Mouse (Mus musculus): ENCODE data around the gene Palld. TPM values are rescaled to one million over a fixed set of nuclear protein-coding genes. Genes with fewer than 3 reads are reported as not detected.

The Palld gene
- polyA plus RNA-seq, 1 experiment from 2014 or later: 17.3 TPM

DNA sequence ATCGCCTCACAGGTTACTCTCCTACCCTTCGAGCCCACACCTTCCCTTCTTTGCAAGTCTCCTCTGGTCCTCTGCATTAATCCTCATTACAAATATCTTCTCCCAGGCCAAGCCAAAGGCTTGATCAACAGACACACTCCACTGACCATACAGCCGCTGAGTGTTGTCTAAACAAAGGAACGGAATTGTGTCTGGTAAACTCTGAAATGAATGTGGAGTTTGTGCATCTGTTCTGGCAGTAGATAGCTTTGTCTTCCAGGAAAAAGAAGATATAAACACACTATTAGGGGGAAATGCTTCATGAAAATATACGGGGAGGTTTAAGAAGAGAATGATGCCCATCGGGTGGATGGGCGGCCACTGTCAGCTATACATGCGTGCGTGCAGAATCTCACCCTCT, 180.3 kb downstream of the Palld start:
- no peak overlapping the region for H3K4me3 ChIP-seq (replicated peaks; ENCODE audit: low read length)
- no peak overlapping the region for H3K27ac ChIP-seq
- H3K27me3 ChIP-seq (ENCODE audit: control insufficient read depth, insufficient read depth, low read length): no peaks in the 10 kb centered on the region
- 89% methylated on average over 9 of the region's 9 CpGs for WGBS
- no peak for ATAC-seq (ENCODE audit: low FRiP score)
- H3K4me1 ChIP-seq (replicated peaks; ENCODE audit: control insufficient read depth, insufficient read depth, low read length): no peaks in the 10 kb centered on the region
- no peaks in the 10 kb centered on the region; the same call in 1 of the 2 replicates for H3K36me3 ChIP-seq (replicated peaks; ENCODE audit: control insufficient read depth, insufficient read depth)
- H3K4me2 ChIP-seq (replicated peaks): no peak overlapping the region
- H3K9me3 ChIP-seq (ENCODE audit: control insufficient read depth, low read length): no peaks in the 10 kb centered on the region
- DNase-seq (ENCODE audit: low spot score): no peak
- no peak overlapping the region for H3K9ac ChIP-seq

- no peak for ATAC-seq (ENCODE audit: low FRiP score)
These were observed 187.0 kb downstream of the Palld start for GRCm38 (mm10) chr8:61715351-61716125.

DNA sequence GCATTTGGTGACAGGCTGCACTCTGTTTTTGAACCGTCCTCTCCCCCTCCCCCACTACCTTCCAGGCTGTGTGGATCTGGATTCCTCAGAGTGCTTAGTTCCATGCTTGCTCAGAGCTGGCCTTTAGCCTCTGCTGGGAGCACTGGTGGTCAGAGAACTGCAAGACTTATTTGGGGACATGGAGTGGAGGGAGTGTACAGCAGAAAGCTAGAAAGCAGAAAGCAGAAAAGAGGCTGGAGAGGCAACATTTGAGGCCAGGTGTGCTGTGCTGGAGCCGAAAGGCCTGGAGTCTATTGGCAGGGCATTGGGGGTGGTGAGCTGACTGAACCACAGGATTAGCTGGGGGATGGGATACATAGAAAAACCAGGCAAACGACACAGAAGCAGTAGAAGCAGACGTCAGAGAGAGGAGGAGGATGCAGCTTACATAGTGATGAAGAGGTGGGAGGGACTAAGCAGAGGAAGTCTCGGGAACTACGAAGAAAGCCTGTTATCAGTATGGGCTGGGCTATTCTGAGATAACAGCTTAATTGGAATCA, 188.1 kb downstream of the Palld start:
- H3K9ac ChIP-seq: no peak overlapping the region
- no peak for DNase-seq (ENCODE audit: low spot score)
- no peak overlapping the region for H3K4me3 ChIP-seq (replicated peaks; ENCODE audit: low read length)
- H3K27me3 ChIP-seq (ENCODE audit: control insufficient read depth, insufficient read depth, low read length): no peaks in the 10 kb centered on the region
- no peaks in the 10 kb centered on the region for H3K9me3 ChIP-seq (ENCODE audit: control insufficient read depth, low read length)
- no peaks in the 10 kb centered on the region; the same call in 1 of the 2 replicates for H3K36me3 ChIP-seq (replicated peaks; ENCODE audit: control insufficient read depth, insufficient read depth)
- WGBS: 46% methylated on average over 6 of the region's 6 CpGs
- H3K4me2 ChIP-seq (replicated peaks): no peak overlapping the region
- ATAC-seq (ENCODE audit: low FRiP score): no peak
- no peak overlapping the region for H3K27ac ChIP-seq
- no peaks in the 10 kb centered on the region for H3K4me1 ChIP-seq (replicated peaks; ENCODE audit: control insufficient read depth, insufficient read depth, low read length)

More at GRCm38 (mm10) chr8:61715351-61716125, 187.0 kb downstream of the Palld start:
- 65% methylated on average over 14 of the region's 14 CpGs for WGBS
- Histone ChIP-seq H3K27me3 (ENCODE audit: control insufficient read depth, insufficient read depth, low read length) (no peaks in the 10 kb centered on the region), H3K4me1 (replicated peaks; ENCODE audit: control insufficient read depth, insufficient read depth, low read length) (no peaks in the 10 kb centered on the region), H3K4me2 (replicated peaks) (no peak overlapping the region), H3K27ac (no peak overlapping the region), H3K9me3 (ENCODE audit: control insufficient read depth, low read length) (no peaks in the 10 kb centered on the region), H3K4me3 (replicated peaks; ENCODE audit: low read length) (no peak overlapping the region), H3K36me3 (replicated peaks; ENCODE audit: control insufficient read depth, insufficient read depth) (no peaks in the 10 kb centered on the region; the same call in 1 of the 2 replicates), H3K9ac (no peak overlapping the region)
- DNase-seq (ENCODE audit: low spot score): no peak

DNA sequence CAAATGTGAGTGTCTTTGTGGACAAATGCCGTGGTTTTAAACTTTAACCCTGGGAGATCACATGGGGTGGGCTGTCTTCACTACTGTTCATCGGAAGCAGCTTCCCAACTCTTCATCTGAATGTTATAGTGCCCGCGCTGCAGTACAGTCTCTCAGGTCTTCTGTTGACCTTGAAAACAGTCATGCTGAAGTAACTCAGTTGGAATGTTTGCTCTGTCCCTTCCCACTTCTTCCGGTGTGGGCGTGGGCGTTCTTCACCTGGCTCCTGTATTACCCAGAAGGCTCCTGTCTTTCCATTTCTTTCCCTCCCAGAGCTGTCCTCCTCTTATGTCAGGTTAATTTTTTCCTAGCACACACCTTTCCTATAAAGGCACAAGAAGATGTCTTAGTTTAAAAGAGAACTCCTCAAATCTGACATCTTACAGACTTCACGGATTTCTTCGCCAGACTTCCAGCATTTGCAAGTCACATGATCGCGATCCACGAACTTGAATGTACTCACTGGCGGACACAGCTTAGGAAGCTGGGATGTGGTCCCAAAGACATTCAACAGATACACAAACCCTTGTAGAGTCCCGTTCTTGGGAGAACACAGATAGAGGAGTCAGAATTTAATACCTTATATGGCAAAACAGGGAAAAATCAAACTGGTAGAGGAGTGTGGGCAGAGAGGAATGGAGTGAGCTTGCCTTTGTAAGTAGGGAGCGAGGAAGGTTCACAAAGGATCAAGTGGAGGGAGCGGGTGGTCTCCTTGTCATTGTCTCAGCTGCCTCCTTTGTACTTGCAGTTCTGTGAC, 189.1 kb downstream of the Palld start:
- H3K36me3 ChIP-seq (replicated peaks; ENCODE audit: control insufficient read depth, insufficient read depth): no peaks in the 10 kb centered on the region; the same call in 1 of the 2 replicates
- no peaks in the 10 kb centered on the region for H3K4me1 ChIP-seq (replicated peaks; ENCODE audit: control insufficient read depth, insufficient read depth, low read length)
- H3K4me3 ChIP-seq (replicated peaks; ENCODE audit: low read length): no peak overlapping the region
- 87% methylated on average over 16 of the region's 16 CpGs for WGBS
- ATAC-seq (ENCODE audit: low FRiP score) (no peak), DNase-seq (ENCODE audit: low spot score) (no peak)
- H3K9ac ChIP-seq: no peak overlapping the region
- no peak overlapping the region for H3K4me2 ChIP-seq (replicated peaks)
- no peaks in the 10 kb centered on the region for H3K27me3 ChIP-seq (ENCODE audit: control insufficient read depth, insufficient read depth, low read length)
- no peaks in the 10 kb centered on the region for H3K9me3 ChIP-seq (ENCODE audit: control insufficient read depth, low read length)
- no peak overlapping the region for H3K27ac ChIP-seq

DNA sequence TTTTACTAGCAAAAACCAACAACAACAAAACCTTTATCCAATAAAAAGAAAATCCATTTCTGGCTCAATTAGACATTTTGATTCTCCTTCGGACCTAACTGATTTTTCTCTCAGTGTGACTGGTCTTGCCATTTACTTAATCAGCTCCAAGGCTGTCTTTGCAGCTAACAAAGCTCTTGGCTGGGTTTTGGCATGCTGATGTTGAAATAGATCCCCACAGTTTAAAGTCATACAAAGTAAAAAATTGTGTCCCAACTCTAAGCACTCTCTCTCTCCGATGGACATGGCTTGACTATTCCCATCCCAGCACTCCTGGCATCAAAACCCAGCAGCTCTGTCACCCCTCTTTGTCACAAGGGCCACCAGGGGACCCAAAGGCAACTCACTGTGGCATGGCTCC, 190.1 kb downstream of the Palld start:
- no peak overlapping the region for H3K4me2 ChIP-seq (replicated peaks)
- H3K4me1 ChIP-seq (replicated peaks; ENCODE audit: control insufficient read depth, insufficient read depth, low read length): no peaks in the 10 kb centered on the region
- H3K27ac ChIP-seq: no peak overlapping the region
- no peaks in the 10 kb centered on the region for H3K36me3 ChIP-seq (replicated peaks; ENCODE audit: control insufficient read depth, insufficient read depth)
- DNase-seq (ENCODE audit: low spot score): no peak
- no peaks in the 10 kb centered on the region for H3K9me3 ChIP-seq (ENCODE audit: control insufficient read depth, low read length)
- 88% methylated on average over 2 of the region's 2 CpGs for WGBS
- no peak overlapping the region for H3K4me3 ChIP-seq (replicated peaks; ENCODE audit: low read length)
- no peak overlapping the region for H3K9ac ChIP-seq
- H3K27me3 ChIP-seq (ENCODE audit: control insufficient read depth, insufficient read depth, low read length): no peaks in the 10 kb centered on the region
- ATAC-seq (ENCODE audit: low FRiP score): no peak

DNA sequence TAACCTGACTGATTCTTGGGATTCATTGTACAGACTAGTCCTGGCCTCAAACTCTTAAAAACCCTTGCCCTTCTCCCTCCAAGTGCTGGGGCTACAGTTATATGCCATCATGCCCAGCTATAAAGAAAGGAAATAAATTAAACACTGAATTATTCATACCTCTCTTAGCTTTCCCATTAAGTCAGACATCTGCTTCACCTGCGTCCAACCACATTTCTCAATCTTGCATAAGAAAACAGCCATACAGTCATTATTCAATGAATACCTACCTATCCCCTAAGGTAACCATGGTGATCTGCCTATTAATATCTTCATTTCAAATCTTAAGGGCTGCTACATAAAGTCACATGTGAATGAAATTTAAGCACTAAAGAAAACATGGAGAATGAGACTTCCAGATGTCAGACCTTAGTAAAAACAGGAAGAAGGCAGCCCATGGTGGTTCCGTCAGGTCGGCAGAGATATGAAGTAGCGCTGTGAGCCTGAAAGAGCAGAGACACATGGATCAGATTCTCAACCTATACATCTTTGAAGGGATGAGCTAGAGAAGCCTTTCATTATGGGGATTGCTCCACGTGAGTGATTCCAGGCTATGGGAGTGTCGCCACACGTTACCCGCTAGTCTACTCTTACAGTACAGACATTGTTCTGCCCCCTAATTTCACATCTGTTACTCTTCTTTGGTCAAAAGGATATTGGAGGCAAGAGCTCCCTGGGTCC, 193.7 kb downstream of the Palld start:
- no peak overlapping the region for H3K4me2 ChIP-seq (replicated peaks)
- no peaks in the 10 kb centered on the region for H3K27me3 ChIP-seq (ENCODE audit: control insufficient read depth, insufficient read depth, low read length)
- no peaks in the 10 kb centered on the region for H3K36me3 ChIP-seq (replicated peaks; ENCODE audit: control insufficient read depth, insufficient read depth)
- no peak for DNase-seq (ENCODE audit: low spot score)
- H3K9ac ChIP-seq: no peak overlapping the region
- peak overlapping the region; percentile 52; the same call in 1 of the 2 replicates for H3K27ac ChIP-seq
- peak; percentile 31; the same call in 1 of the 2 replicates for ATAC-seq (ENCODE audit: low FRiP score)
- H3K4me3 ChIP-seq (replicated peaks; ENCODE audit: low read length): no peak overlapping the region
- no peaks in the 10 kb centered on the region for H3K4me1 ChIP-seq (replicated peaks; ENCODE audit: control insufficient read depth, insufficient read depth, low read length)
- no peaks in the 10 kb centered on the region for H3K9me3 ChIP-seq (ENCODE audit: control insufficient read depth, low read length)
- 51% methylated on average over 8 of the region's 8 CpGs for WGBS

GRCm38 (mm10) chr8:61705491-61705890, 197.0 kb downstream of the Palld start:
- 89% methylated on average over 3 of the region's 3 CpGs for WGBS
- no peak overlapping the region for H3K4me2 ChIP-seq (replicated peaks)
- no peaks in the 10 kb centered on the region for H3K4me1 ChIP-seq (replicated peaks; ENCODE audit: control insufficient read depth, insufficient read depth, low read length)
- no peak for DNase-seq (ENCODE audit: low spot score)
- no peaks in the 10 kb centered on the region for H3K27me3 ChIP-seq (ENCODE audit: control insufficient read depth, insufficient read depth, low read length)
- ATAC-seq (ENCODE audit: low FRiP score): no peak
- no peak overlapping the region for H3K4me3 ChIP-seq (replicated peaks; ENCODE audit: low read length)
- no peaks in the 10 kb centered on the region for H3K36me3 ChIP-seq (replicated peaks; ENCODE audit: control insufficient read depth, insufficient read depth)
- no peaks in the 10 kb centered on the region for H3K9me3 ChIP-seq (ENCODE audit: control insufficient read depth, low read length)
- H3K27ac ChIP-seq: no peak overlapping the region
- no peak overlapping the region for H3K9ac ChIP-seq

GRCm38 (mm10) chr8:61702122-61702521, 200.4 kb downstream of the Palld start:
- no peaks in the 10 kb centered on the region for H3K9me3 ChIP-seq (ENCODE audit: control insufficient read depth, low read length)
- no peaks in the 10 kb centered on the region for H3K36me3 ChIP-seq (replicated peaks; ENCODE audit: control insufficient read depth, insufficient read depth)
- no peak overlapping the region for H3K4me3 ChIP-seq (replicated peaks; ENCODE audit: low read length)
- no peaks in the 10 kb centered on the region for H3K4me1 ChIP-seq (replicated peaks; ENCODE audit: control insufficient read depth, insufficient read depth, low read length)
- H3K9ac ChIP-seq: no peak overlapping the region
- ATAC-seq (ENCODE audit: low FRiP score): no peak
- H3K4me2 ChIP-seq (replicated peaks): no peak overlapping the region
- H3K27me3 ChIP-seq (ENCODE audit: control insufficient read depth, insufficient read depth, low read length): no peaks in the 10 kb centered on the region
- no peak for DNase-seq (ENCODE audit: low spot score)
- 50% methylated on average over 8 of the region's 8 CpGs for WGBS
- no peak overlapping the region for H3K27ac ChIP-seq
